Mouse (Mus musculus) hindbrain, embryonic 13.5 days (tissue): ENCODE results near the gene Dlx2. TPM values are rescaled to one million over a fixed set of nuclear protein-coding genes. Genes with fewer than 3 reads are reported as not detected.

Experiments used
- ATAC-seq: fragments of 200-750 bp; cut with Nextera tagmentation; 2 replicates; pipeline ENCODE4 v1.8.0; 2017; ENCODE audit warnings: moderate TSS enrichment; ENCODE audit not compliant: low FRiP score
- H3K27ac ChIP-seq: fragments of 300-500 bp; sonication (generic); 2 replicates; pipeline ENCODE4 v1.5.1; 2015; ENCODE audit warnings: inconsistent platforms, mild to moderate bottlenecking, moderate library complexity
- H3K27me3 ChIP-seq: fragments of 300-500 bp; sonication (generic); 2 replicates; pipeline ENCODE4 v1.6.1; 2015; ENCODE audit warnings: mild to moderate bottlenecking, inconsistent platforms
- H3K36me3 ChIP-seq: fragments of 300-500 bp; sonication (generic); 2 replicates; pipeline ENCODE4 v1.6.1; 2015; ENCODE audit warnings: mild to moderate bottlenecking, inconsistent platforms
- H3K4me1 ChIP-seq: fragments of 300-500 bp; sonication (generic); replicated peaks from 2 replicates; pipeline ENCODE4 v1.6.1; 2015; ENCODE audit warnings: inconsistent platforms
- H3K4me2 ChIP-seq: fragments of 300-500 bp; sonication (generic); 2 replicates; pipeline ENCODE4 v1.6.1; 2015; ENCODE audit warnings: inconsistent platforms, mild to moderate bottlenecking, moderate library complexity
- H3K4me3 ChIP-seq: fragments of 300-500 bp; sonication (generic); 2 replicates; pipeline ENCODE4 v1.5.1; 2015; ENCODE audit warnings: mild to moderate bottlenecking, inconsistent platforms
- H3K9ac ChIP-seq: fragments of 300-500 bp; sonication (generic); 2 replicates; pipeline ENCODE4 v1.6.1; 2015; ENCODE audit warnings: mild to moderate bottlenecking, inconsistent platforms
- H3K9me3 ChIP-seq: fragments of 300-500 bp; sonication (generic); 2 replicates; pipeline ENCODE4 v1.6.1; 2016; ENCODE audit warnings: inconsistent platforms
- WGBS: fragments of 180-500 bp; shearing (Covaris S2); methylation state at CpG from one replicate; pipeline ENCODE4 v1.1.7; 2015; 5-methylcytosine and 5-hydroxymethylcytosine counted together
- polyA plus RNA-seq: library from polyadenylated mRNA; unstranded; fragments of >200 nt; fragmentation: Nextera tagmentation; extraction: Ambion mirVana; gene quantifications from 2 replicates; pipeline ENCODE4 v1.2.1, GENCODE M21; 2015

Dlx2 gene
- polyA plus RNA-seq, 1 experiment from 2014 or later = 0.51 TPM

- WGBS = 6% methylated on average over 5 of the region's 5 CpGs
- H3K27ac ChIP-seq = no peak overlapping the region
- H3K4me2 ChIP-seq = no peak overlapping the region
- ATAC-seq = no peak
- no peak overlapping the region for H3K4me3 ChIP-seq
- no peaks in the 10 kb centered on the region for H3K9me3 ChIP-seq
- peaks cover 26% of the 10 kb centered on the region for H3K4me1 ChIP-seq
- no peak overlapping the region for H3K9ac ChIP-seq
- H3K36me3 ChIP-seq = no peaks in the 10 kb centered on the region
- peaks cover 96% of the 10 kb centered on the region for H3K27me3 ChIP-seq
These were observed 13.5 kb downstream of the Dlx2 start for GRCm38 (mm10) chr2:71533094-71533493.

GRCm38 (mm10) chr2:71531990-71532970, 14.3 kb downstream of the Dlx2 start:
- under 1% methylated on average over 43 of the region's 43 CpGs for WGBS
- H3K36me3 ChIP-seq = no peaks in the 10 kb centered on the region
- no peak for ATAC-seq
- H3K27ac ChIP-seq = no peak overlapping the region
- no peaks in the 10 kb centered on the region for H3K9me3 ChIP-seq
- H3K4me2 ChIP-seq = no peak overlapping the region
- H3K9ac ChIP-seq = no peak overlapping the region
- H3K4me1 ChIP-seq = peaks cover 26% of the 10 kb centered on the region
- no peak overlapping the region for H3K4me3 ChIP-seq
- peaks cover 96% of the 10 kb centered on the region for H3K27me3 ChIP-seq

- peak overlapping the region; percentile 3; the same call in 1 of the 2 replicates for H3K4me3 ChIP-seq
These were observed 15.4 kb downstream of the Dlx2 start for GRCm38 (mm10) chr2:71531124-71531590.

GRCm38 (mm10) chr2:71530391-71531123, 16.0 kb downstream of the Dlx2 start:
- Histone ChIP-seq H3K4me2 (peak overlapping the region; percentile 63; the same call in 1 of the 2 replicates), H3K27me3 (peaks cover 97% of the 10 kb centered on the region), H3K9me3 (no peaks in the 10 kb centered on the region), H3K9ac (no peak overlapping the region), H3K36me3 (no peaks in the 10 kb centered on the region), H3K4me3 (peak overlapping the region; percentile 39; the same call in 1 of the 2 replicates), H3K27ac (no peak overlapping the region), H3K4me1 (peaks cover 26% of the 10 kb centered on the region)
- no peak for ATAC-seq
- WGBS = 1% methylated on average over 34 of the region's 34 CpGs

More at GRCm38 (mm10) chr2:71531124-71531590, 15.4 kb downstream of the Dlx2 start:
- Histone ChIP-seq H3K9me3 (no peaks in the 10 kb centered on the region), H3K36me3 (no peaks in the 10 kb centered on the region), H3K27ac (no peak overlapping the region), H3K27me3 (peaks cover 96% of the 10 kb centered on the region), H3K9ac (no peak overlapping the region), H3K4me2 (no peak overlapping the region), H3K4me1 (peaks cover 26% of the 10 kb centered on the region)
- WGBS = 1% methylated on average over 12 of the region's 12 CpGs
- no peak for ATAC-seq

DNA sequence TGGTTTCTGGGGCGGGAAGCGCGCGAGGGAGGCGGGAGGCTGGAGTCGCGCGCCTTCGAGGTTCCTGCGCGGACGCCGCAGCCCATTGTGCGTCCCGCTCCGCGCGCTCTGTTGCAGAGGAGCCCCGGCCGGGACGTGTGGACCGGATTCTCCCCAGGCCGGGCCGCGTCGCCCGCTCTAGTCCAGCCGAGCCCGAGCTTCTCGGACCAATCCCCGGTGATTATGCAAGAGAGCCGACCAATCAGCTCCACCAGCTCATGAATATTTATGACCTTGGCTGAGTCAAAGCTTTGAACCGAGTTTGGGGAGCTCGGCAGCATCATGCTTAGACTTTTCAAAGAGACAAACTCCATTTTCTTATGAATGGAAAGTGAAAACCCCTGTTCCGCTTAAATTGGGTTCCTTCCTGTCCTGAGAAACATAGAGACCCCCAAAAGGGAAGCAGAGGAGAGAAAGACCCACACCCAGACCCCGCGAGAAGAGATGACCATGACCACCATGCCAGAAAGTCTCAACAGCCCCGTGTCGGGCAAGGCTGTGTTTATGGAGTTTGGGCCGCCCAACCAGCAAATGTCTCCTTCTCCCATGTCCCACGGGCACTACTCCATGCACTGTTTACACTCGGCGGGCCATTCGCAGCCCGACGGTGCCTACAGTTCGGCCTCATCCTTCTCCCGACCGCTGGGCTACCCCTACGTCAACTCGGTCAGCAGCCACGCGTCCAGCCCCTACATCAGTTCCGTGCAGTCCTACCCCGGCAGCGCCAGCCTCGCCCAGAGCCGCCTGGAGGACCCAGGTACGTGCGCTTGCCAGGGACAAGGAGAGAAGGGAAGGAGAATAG, 16.8 kb downstream of the Dlx2 start:
- peak overlapping the region; percentile 63 for H3K4me2 ChIP-seq
- H3K27me3 ChIP-seq = peaks cover 99% of the 10 kb centered on the region
- H3K36me3 ChIP-seq = no peaks in the 10 kb centered on the region
- under 1% methylated on average over 59 of the region's 60 CpGs for WGBS
- peak overlapping the region; percentile 39 for H3K4me3 ChIP-seq
- ATAC-seq = peak; percentile 69
- H3K9ac ChIP-seq = peak overlapping the region; percentile 35; the same call in 1 of the 2 replicates
- no peaks in the 10 kb centered on the region for H3K9me3 ChIP-seq
- peaks cover 26% of the 10 kb centered on the region for H3K4me1 ChIP-seq
- no peak overlapping the region for H3K27ac ChIP-seq

- no peaks in the 10 kb centered on the region for H3K36me3 ChIP-seq
- H3K4me3 ChIP-seq = peak overlapping the region; percentile 39
- peaks cover 26% of the 10 kb centered on the region for H3K4me1 ChIP-seq
- peak overlapping the region; percentile 63 for H3K4me2 ChIP-seq
- under 1% methylated on average over 41 of the region's 57 CpGs for WGBS
- peak overlapping the region; percentile 35; the same call in 1 of the 2 replicates for H3K9ac ChIP-seq
- H3K27me3 ChIP-seq = peaks cover 99% of the 10 kb centered on the region
- H3K27ac ChIP-seq = no peak overlapping the region
- peak; percentile 38; the same call in 1 of the 2 replicates for ATAC-seq
- no peaks in the 10 kb centered on the region for H3K9me3 ChIP-seq
These were observed 17.6 kb downstream of the Dlx2 start for GRCm38 (mm10) chr2:71528714-71529510.

DNA sequence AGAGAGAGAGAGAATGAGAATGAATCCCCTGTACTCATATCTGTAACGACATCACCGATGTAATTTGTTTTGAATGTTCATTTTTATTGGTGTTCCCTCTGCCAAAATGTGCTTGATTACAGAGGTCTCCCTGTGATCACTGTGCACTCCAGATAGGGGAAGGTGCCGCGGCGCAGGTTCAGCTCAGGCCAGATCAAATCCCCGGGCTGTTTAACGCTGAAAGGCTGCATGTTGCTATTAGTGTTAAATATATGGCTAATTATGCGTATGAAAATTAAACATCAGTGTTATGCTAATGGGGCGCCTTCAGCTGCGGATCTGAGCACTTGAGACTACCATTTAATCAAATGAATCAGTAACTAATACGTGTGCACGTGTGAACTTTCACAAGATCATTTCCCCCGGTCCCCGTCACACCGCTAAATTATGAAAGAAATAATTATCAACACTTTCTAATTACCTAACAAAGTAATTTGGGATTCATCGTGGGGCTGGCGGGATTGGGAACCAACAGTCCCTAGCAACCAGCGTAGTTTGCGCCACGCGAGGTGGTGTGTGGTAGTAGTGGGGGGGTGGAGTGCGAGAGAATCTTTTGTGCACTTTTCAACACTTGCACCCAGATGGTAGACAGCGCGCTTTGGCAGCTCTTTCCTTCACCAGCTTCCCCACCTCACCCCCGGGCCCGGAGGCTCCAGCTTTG, 18.4 kb downstream of the Dlx2 start, which contains the start of gene Dlx1:
TSS of gene Dlx1 (plus strand) at position 100 of the 700 bp plus-strand sequence.
- under 1% methylated on average over 26 of the region's 26 CpGs for WGBS
- ATAC-seq = 0 out of 2 replicates have a peak, but pooled peaks have one; percentile 8
- peak within 1 kb of the TSS; percentile 39 for H3K4me3 ChIP-seq
- peak within 1 kb of the TSS; percentile 63 for H3K4me2 ChIP-seq
- no peak within 1 kb of the TSS for H3K27ac ChIP-seq
- H3K9ac ChIP-seq = peak within 1 kb of the TSS; percentile 35; the same call in 1 of the 2 replicates
- peaks cover 99% of the 10 kb centered on the region for H3K27me3 ChIP-seq
- no peaks in the 10 kb centered on the region for H3K9me3 ChIP-seq
- H3K4me1 ChIP-seq = peaks cover 26% of the 10 kb centered on the region
- no peaks in the 10 kb centered on the region for H3K36me3 ChIP-seq

DNA sequence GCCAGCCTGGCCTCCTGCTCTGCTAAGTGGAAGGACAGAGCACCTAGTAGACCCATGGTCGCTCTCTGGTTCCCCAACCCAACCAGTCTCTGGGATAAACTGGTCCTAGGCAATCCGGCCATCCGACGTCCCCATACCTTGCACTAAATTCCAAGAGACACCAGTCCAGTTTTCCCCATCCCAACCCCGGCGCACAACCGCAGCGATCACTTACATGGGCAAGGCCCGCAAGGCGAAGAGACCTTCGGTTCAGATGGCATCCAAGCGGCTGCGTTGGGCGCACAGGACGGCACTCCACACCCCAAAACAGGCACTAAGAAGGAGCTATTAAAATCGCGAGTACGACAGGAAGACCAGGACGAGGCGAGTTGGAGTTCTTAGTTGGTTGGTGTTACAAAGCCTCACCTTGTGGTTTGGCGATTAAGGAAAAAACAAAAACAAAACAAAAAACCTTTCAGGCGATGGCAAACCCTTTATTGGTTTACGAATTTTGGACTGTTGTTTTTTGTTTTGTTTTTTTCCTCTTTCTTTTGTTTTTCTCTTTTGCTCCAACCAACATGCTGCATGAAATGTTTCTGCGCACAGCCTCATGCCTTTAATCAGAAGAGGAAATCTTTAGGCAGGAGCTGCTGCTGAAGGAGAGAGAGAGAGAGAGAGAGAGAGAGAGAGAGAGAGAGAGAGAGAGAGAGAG, 19.1 kb downstream of the Dlx2 start:
- no peaks in the 10 kb centered on the region for H3K36me3 ChIP-seq
- no peaks in the 10 kb centered on the region for H3K9me3 ChIP-seq
- H3K27me3 ChIP-seq = peaks cover 99% of the 10 kb centered on the region
- H3K9ac ChIP-seq = no peak overlapping the region
- peaks cover 26% of the 10 kb centered on the region for H3K4me1 ChIP-seq
- 2% methylated on average over 24 of the region's 24 CpGs for WGBS
- ATAC-seq = no peak
- no peak overlapping the region for H3K4me2 ChIP-seq
- no peak overlapping the region for H3K27ac ChIP-seq
- H3K4me3 ChIP-seq = no peak overlapping the region

DNA sequence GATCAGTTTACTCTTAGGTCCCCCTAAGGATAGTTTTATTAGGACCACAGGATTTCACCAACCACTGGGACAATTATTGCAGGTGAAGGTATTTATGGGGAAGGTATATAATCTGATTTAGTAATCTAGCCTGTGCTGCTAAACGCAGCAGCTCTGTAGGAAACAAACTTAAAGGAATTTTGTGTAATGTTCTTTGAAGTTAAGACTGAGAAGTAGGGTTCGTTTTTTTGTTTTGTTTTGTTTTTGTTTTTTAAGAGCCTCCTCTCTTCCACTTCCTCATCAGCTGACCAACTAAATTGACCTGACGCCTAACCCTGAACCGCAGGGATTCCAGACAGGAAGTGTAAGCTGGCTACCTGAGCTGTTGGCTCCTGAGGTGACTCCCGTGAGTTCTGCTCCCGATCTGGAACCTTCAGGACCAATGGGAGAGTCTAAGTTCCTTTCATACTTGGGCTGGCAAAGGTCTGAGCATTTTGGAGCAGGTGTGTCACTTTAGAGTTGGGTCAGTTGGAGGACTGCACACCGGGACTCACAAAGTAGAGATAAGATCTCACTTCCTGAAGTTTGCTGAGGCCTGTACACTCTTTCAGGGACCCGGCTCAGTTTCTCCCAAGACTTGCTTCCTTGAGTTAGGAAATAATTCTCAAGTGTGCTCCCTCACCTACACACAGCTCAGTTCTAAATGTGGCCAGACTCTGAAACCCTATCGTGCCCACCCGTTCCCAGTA, 19.8 kb downstream of the Dlx2 start:
- Histone ChIP-seq H3K36me3 (no peaks in the 10 kb centered on the region), H3K4me1 (peaks cover 26% of the 10 kb centered on the region), H3K27me3 (peaks cover 97% of the 10 kb centered on the region), H3K9me3 (no peaks in the 10 kb centered on the region), H3K9ac (no peak overlapping the region), H3K4me2 (no peak overlapping the region), H3K4me3 (no peak overlapping the region), H3K27ac (no peak overlapping the region)
- 3% methylated on average over 10 of the region's 10 CpGs for WGBS
- ATAC-seq = no peak
